Mouse (Mus musculus): Measurements from ENCODE around the gene Gm10945. TPM values are rescaled to one million over a fixed set of nuclear protein-coding genes. Genes with fewer than 3 reads are reported as not detected.

Gene Gm10945
- polyA plus RNA-seq, 1 experiment = not detected

DNA sequence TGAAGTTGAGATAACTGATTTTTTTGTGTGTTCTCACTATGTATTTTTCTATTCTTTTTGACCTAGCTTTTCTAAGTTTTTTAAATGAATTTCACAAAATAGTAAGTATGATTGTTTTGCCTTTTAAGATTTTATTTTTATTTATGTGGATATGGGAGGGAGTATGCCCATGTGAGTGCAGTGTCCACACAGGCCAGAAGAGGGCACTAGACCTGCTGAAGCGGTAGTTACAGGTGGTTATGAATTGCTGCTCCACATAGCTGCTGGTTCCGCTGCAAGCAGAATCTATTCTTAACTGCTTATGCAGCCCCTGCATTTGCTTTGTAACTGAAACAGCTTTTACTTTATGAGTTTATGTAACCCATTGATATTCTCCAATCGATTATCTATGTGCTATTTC is 33.1 kb downstream of the Gm10945 start:
- H3K79me2 ChIP-seq (ENCODE audit: control insufficient read depth, insufficient read depth) = no peaks in the 10 kb centered on the region
- H3K27me3 ChIP-seq (ENCODE audit: control insufficient read depth, insufficient read depth, insufficient read length) = no peaks in the 10 kb centered on the region
- no peak overlapping the region for H3K4me3 ChIP-seq (ENCODE audit: insufficient read depth, poor library complexity, severe bottlenecking)
- H3K36me3 ChIP-seq (ENCODE audit: control insufficient read depth, insufficient read depth) = no peaks in the 10 kb centered on the region
- no peaks in the 10 kb centered on the region for H3K79me3 ChIP-seq (ENCODE audit: low read depth)
- TF ChIP-seq FOSL1 (IDR thresholded peaks at IDR 0.05; ENCODE audit: insufficient read depth, low read length, poor library complexity, severe bottlenecking) (no peak), MYOD1 (IDR thresholded peaks at IDR 0.05; ENCODE audit: control insufficient read depth, insufficient read length, low read depth) (no peak), USF1 (IDR thresholded peaks at IDR 0.05; ENCODE audit: low read depth) (no peak), CEBPB (IDR thresholded peaks at IDR 0.05; ENCODE audit: low read depth) (no peak), MAX (IDR thresholded peaks at IDR 0.05) (no peak), CTCF (IDR thresholded peaks at IDR 0.05; ENCODE audit: control insufficient read depth, insufficient read depth, insufficient read length) (no peak), MYOG (IDR thresholded peaks at IDR 0.05; ENCODE audit: control insufficient read depth, extremely low read depth, insufficient read length) (no peak)
- no peak overlapping the region for H3ac ChIP-seq (ENCODE audit: control insufficient read depth, insufficient read length, low read depth)

DNA sequence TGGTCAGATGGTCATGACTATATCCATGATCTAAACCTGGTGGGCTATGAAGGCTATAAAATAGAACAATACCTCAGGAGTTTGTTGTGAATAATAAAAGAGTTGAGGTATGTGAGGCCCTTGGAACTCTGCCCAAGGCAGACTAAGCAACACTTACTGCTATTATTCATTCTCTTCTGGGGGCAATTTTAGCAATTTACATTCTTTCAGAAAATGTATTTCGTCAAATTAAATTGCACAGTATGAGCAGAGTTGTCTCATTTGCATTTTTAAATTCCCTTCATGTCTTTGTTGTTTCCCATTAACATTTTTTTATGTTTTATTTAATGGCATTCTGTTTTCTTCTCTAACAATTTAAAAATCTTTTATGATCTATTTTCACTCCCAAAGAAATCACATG is 37.8 kb downstream of the Gm10945 start:
- Histone ChIP-seq H3ac (ENCODE audit: control insufficient read depth, insufficient read length, low read depth) (no peak overlapping the region), H3K36me3 (ENCODE audit: control insufficient read depth, insufficient read depth) (no peaks in the 10 kb centered on the region), H3K4me3 (ENCODE audit: insufficient read depth, poor library complexity, severe bottlenecking) (no peak overlapping the region), H3K79me2 (ENCODE audit: control insufficient read depth, insufficient read depth) (no peaks in the 10 kb centered on the region), H3K27me3 (ENCODE audit: control insufficient read depth, insufficient read depth, insufficient read length) (no peaks in the 10 kb centered on the region), H3K79me3 (ENCODE audit: low read depth) (no peaks in the 10 kb centered on the region)
- TF ChIP-seq FOSL1 (IDR thresholded peaks at IDR 0.05; ENCODE audit: insufficient read depth, low read length, poor library complexity, severe bottlenecking) (no peak), MYOG (IDR thresholded peaks at IDR 0.05; ENCODE audit: control insufficient read depth, extremely low read depth, insufficient read length) (no peak), CEBPB (IDR thresholded peaks at IDR 0.05; ENCODE audit: low read depth) (no peak), MYOD1 (IDR thresholded peaks at IDR 0.05; ENCODE audit: control insufficient read depth, insufficient read length, low read depth) (no peak), MAX (IDR thresholded peaks at IDR 0.05) (no peak), CTCF (IDR thresholded peaks at IDR 0.05; ENCODE audit: control insufficient read depth, insufficient read depth, insufficient read length) (no peak), USF1 (IDR thresholded peaks at IDR 0.05; ENCODE audit: low read depth) (no peak)

DNA sequence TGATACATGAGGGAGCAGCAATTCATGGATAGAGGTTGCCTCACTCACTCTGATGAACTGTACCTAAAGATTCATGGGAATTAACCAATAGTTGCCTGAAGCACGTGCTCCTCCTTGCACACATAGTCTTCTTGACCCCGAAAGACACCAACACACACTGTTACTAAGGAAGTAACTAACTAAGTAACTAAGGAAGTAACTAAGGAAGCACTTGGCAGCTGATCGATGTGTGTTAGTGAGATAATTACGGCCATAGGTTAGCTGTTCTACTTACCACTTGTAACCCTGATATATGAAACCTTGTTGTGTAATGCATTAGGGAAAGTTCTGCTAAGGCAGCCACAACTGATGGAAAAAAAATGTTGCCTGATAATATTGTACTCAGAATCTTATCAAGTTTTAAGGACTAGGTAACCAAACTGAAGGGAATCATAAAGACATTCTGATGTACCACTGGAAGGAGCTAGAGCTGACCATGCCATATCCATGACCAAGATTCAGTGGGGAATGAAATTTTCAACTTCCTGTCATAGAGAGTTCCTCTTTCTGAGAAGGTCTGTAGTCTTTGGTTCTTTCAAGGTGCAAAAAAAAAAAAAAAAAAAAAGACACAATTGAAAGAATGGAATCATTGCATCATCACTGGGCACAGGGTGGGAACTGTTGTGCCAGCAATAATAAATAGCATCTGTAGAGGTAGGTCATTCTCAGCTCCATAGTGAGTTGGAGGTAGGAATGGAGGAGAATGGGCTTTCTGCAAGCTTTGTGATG is 44.2 kb downstream of the Gm10945 start:
- TF ChIP-seq CEBPB (IDR thresholded peaks at IDR 0.05; ENCODE audit: low read depth) = no peak
- Histone ChIP-seq H3K4me3 (ENCODE audit: insufficient read depth, poor library complexity, severe bottlenecking) (no peak overlapping the region), H3K36me3 (ENCODE audit: control insufficient read depth, insufficient read depth) (no peaks in the 10 kb centered on the region), H3K27me3 (ENCODE audit: control insufficient read depth, insufficient read depth, insufficient read length) (no peaks in the 10 kb centered on the region), H3ac (ENCODE audit: control insufficient read depth, insufficient read length, low read depth) (no peak overlapping the region), H3K79me2 (ENCODE audit: control insufficient read depth, insufficient read depth) (no peaks in the 10 kb centered on the region), H3K79me3 (ENCODE audit: low read depth) (no peaks in the 10 kb centered on the region)

DNA sequence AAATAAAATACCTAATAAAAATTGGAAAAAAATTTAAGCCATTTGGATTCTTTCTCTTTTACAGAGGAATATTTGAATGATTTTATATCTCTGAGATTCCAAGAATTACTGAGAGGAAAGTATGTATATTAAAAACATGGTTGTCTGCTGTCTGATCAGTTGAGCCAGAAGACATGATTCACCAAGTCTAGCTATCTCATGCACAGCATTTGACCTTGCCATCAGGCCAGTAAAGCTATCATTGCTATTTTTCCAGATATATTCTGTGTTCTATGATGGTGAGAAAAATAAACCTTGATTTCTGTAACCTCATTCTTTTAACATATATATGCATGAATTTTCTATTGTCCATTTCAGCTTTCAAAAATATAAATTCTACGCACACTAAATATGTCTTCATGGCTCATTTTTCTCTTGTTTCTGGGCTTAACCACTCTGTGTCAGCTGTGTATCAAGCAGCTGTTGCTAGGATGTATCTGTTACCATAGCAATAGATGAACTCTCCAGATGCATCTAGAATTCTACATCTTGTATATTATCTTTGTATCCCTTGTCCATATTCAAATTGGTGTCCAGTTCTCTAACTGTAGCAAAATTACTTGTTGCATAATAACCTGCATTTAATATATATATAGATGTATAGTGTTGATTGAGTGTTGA is 56.2 kb downstream of the Gm10945 start:
- Histone ChIP-seq H3K27me3 (ENCODE audit: control insufficient read depth, insufficient read depth, insufficient read length) (no peaks in the 10 kb centered on the region), H3ac (ENCODE audit: control insufficient read depth, insufficient read length, low read depth) (no peak overlapping the region), H3K4me3 (ENCODE audit: insufficient read depth, poor library complexity, severe bottlenecking) (no peak overlapping the region), H3K79me3 (ENCODE audit: low read depth) (no peaks in the 10 kb centered on the region), H3K79me2 (ENCODE audit: control insufficient read depth, insufficient read depth) (no peaks in the 10 kb centered on the region), H3K36me3 (ENCODE audit: control insufficient read depth, insufficient read depth) (no peaks in the 10 kb centered on the region)
- no peak for TF ChIP-seq CTCF (IDR thresholded peaks at IDR 0.05; ENCODE audit: control insufficient read depth, insufficient read depth, insufficient read length)
- no peak for TF ChIP-seq MAX (IDR thresholded peaks at IDR 0.05)
- no peak for TF ChIP-seq FOSL1 (IDR thresholded peaks at IDR 0.05; ENCODE audit: insufficient read depth, low read length, poor library complexity, severe bottlenecking)
- TF ChIP-seq USF1 (IDR thresholded peaks at IDR 0.05; ENCODE audit: low read depth) = no peak
- no peak for TF ChIP-seq MYOG (IDR thresholded peaks at IDR 0.05; ENCODE audit: control insufficient read depth, extremely low read depth, insufficient read length)
- no peak for TF ChIP-seq MYOD1 (IDR thresholded peaks at IDR 0.05; ENCODE audit: control insufficient read depth, insufficient read length, low read depth)
- no peak for TF ChIP-seq CEBPB (IDR thresholded peaks at IDR 0.05; ENCODE audit: low read depth)

DNA sequence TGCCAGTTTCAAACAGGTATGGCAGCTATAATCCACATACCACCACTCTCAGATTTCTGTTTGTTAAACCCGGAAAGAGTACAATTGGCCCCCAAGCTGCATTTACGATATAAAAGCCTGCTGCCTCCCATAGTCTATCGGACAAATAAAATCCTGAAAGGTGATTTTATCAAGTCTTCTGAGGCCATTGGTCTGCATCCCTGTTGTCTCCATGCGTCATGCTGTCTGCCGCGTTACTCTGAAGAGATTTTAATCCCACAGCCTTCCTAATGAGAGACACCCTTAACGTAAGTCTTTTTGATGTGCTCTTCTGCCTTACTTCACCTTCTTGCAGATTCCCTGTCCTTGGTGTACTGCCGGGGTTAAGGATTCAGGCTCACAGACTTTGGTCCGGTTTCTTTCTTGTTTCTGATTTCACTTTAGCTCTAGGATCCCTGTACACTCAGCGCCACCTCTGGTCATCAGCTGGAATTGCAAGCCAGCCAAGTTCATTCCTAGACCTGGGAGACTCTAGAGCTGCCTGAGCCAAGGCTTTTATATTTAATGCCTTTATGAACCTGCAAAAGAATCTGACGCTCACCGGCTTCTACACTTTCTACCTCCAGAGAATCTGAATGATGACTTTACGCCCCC is 67.2 kb downstream of the Gm10945 start:
- Histone ChIP-seq H3K79me3 (ENCODE audit: low read depth) (no peaks in the 10 kb centered on the region), H3ac (ENCODE audit: control insufficient read depth, insufficient read length, low read depth) (no peak overlapping the region), H3K4me3 (ENCODE audit: insufficient read depth, poor library complexity, severe bottlenecking) (no peak overlapping the region), H3K36me3 (ENCODE audit: control insufficient read depth, insufficient read depth) (no peaks in the 10 kb centered on the region), H3K27me3 (ENCODE audit: control insufficient read depth, insufficient read depth, insufficient read length) (no peaks in the 10 kb centered on the region), H3K79me2 (ENCODE audit: control insufficient read depth, insufficient read depth) (no peaks in the 10 kb centered on the region)
- TF ChIP-seq MYOG (IDR thresholded peaks at IDR 0.05; ENCODE audit: control insufficient read depth, extremely low read depth, insufficient read length) = no peak

Other genes starting within 250 kb of the Gm10945 start
- gene Oprm1, start 3.3 kb downstream of the Gm10945 start, polyA plus RNA-seq (2012; fragmentation: generic; extraction: Trizol) = not detected